In genomic region chr3:82902757-82903612, GRCm38 (mm10) we compare ENCODE assay signal across 9 mouse cellular contexts. TPM values are rescaled to one million over a fixed set of nuclear protein-coding genes. Genes with fewer than 3 reads are reported as not detected.
DNase-seq lines count a peak whose midpoint lies in the region; ATAC-seq lines count a peak whose summit lies in the region.
"Had no signal": no experiment of that assay in that cellular context is flagged by ENCODE, and none has a peak within 500 bp of the region (broad histone marks: within the 10 kb centered on the region; RNA-seq: fewer than 3 reads in every experiment).

No protein-coding gene starts in this region.

- no peaks in the 10 kb centered on the region for H3K36me3 ChIP-seq in heart, embryonic 10.5 days
- no peaks in the 10 kb centered on the region for H3K36me3 ChIP-seq in hindbrain, embryonic 16.5 days (ENCODE audit: control insufficient read depth, insufficient read depth, low read length)
- no peaks in the 10 kb centered on the region for H3K36me3 ChIP-seq in midbrain, embryonic 13.5 days

- H3K4me1 ChIP-seq in heart, embryonic 10.5 days = peaks cover 16% of the 10 kb centered on the region
- peaks cover 10% of the 10 kb centered on the region for H3K4me1 ChIP-seq in hindbrain, embryonic 16.5 days (ENCODE audit: control insufficient read depth, insufficient read depth, low read depth, low read length)
- peaks cover 13% of the 10 kb centered on the region for H3K4me1 ChIP-seq in midbrain, embryonic 13.5 days (replicated peaks)

- H3K27ac ChIP-seq in heart, embryonic 10.5 days = no peak overlapping the region
- no peak overlapping the region for H3K27ac ChIP-seq in hindbrain, embryonic 16.5 days (ENCODE audit: low read depth, low read length)
- H3K27ac ChIP-seq in midbrain, embryonic 13.5 days = no peak overlapping the region

- peak overlapping the region; percentile 53; the same call in 1 of the 2 replicates for H3K9ac ChIP-seq in hindbrain, embryonic 16.5 days (ENCODE audit: low read depth, low read length)
- H3K9ac ChIP-seq in midbrain, embryonic 13.5 days (replicated peaks) = peak overlapping the region; percentile 63

- 25% methylated on average over 20 of the region's 20 CpGs for WGBS in heart, embryonic 10.5 days
- WGBS in hindbrain, embryonic 16.5 days = 24% methylated on average over 20 of the region's 20 CpGs
- whole genome bisulfite sequencing in midbrain, embryonic 13.5 days = 25% methylated on average over 20 of the region's 20 CpGs

- DNase-seq in heart, embryonic 10.5 days (ENCODE audit: low spot score) = no peak
- DNase-seq in heart, postnatal 4 days = no peak
- DNase-seq in embryo, embryonic 11 days = peak; percentile 1
- DNase-seq in right cerebral cortex, postnatal 36 days (ENCODE audit: low spot score in 2 of 2) = no peak
- no peak for DNase-seq in spleen, adult 18-20 months

- H3K9me3 ChIP-seq in heart, embryonic 10.5 days = 0 out of 2 replicates have a peak, but pooled peaks cover 3% of the 10 kb centered on the region
- H3K9me3 ChIP-seq in hindbrain, embryonic 16.5 days (ENCODE audit: control insufficient read depth, low read length) = no peaks in the 10 kb centered on the region
- no peaks in the 10 kb centered on the region for H3K9me3 ChIP-seq in midbrain, embryonic 13.5 days

- H3K27me3 ChIP-seq in heart, embryonic 10.5 days (ENCODE audit: insufficient read depth, poor library complexity, severe bottlenecking) = peaks cover 44% of the 10 kb centered on the region
- peaks cover 10% of the 10 kb centered on the region for H3K27me3 ChIP-seq in hindbrain, embryonic 16.5 days (replicated peaks; ENCODE audit: control insufficient read depth, insufficient read depth, low read length)
- peaks cover 31% of the 10 kb centered on the region for H3K27me3 ChIP-seq in midbrain, embryonic 13.5 days

- ATAC-seq in hindbrain, embryonic 16.5 days = no peak
- ATAC-seq in midbrain, embryonic 13.5 days = peak; percentile 10; the same call in 1 of the 2 replicates
- ATAC-seq in erythroid progenitor cell, adult 5-6 weeks (replicated peaks; ENCODE audit: low FRiP score, poor library complexity, severe bottlenecking) = no peak

- peak overlapping the region; percentile 88 for H3K4me2 ChIP-seq in hindbrain, embryonic 16.5 days (ENCODE audit: low read length)
- H3K4me2 ChIP-seq in midbrain, embryonic 13.5 days (replicated peaks) = peak overlapping the region; percentile 97

- H3K4me3 ChIP-seq in heart, embryonic 10.5 days = peak overlapping the region; percentile 63
- peak overlapping the region; percentile 49 for H3K4me3 ChIP-seq in hindbrain, embryonic 16.5 days (ENCODE audit: low read length)
- peak overlapping the region; percentile 57 for H3K4me3 ChIP-seq in midbrain, embryonic 13.5 days (replicated peaks)

RNA-seq across cellular contexts. Expression of gene Lrat, which starts 0.8 kb away (rescaled TPM):
- not detected in 2 replicates for polyA plus RNA-seq in heart, embryonic 10.5 days (2016; fragmentation: Nextera tagmentation; extraction: Ambion mirVana)
- total RNA-seq in heart, postnatal 4 days (2021) = under 1 TPM; 0.16 to 0.19 TPM
- polyA plus RNA-seq in hindbrain, embryonic 16.5 days (2015; fragmentation: Nextera tagmentation; extraction: Ambion mirVana) = 0.46 and 2.3 TPM in 2 replicates
- polyA plus RNA-seq in midbrain, embryonic 13.5 days (2015; fragmentation: Nextera tagmentation; extraction: Ambion mirVana) = 0.04 and 0.10 TPM in 2 replicates
- total RNA-seq in erythroid progenitor cell, adult 5-6 weeks (2015; ENCODE audit: low replicate concordance) = not detected in 2 replicates
- total RNA-seq in erythroid progenitor cell, adult 5-6 weeks (2017; ENCODE audit: low replicate concordance) = not detected in 2 replicates
- polyA plus RNA-seq: C2C12 had no signal

RNA-seq across cellular contexts. Expression of gene Rbm46, which starts 26.7 kb away (rescaled TPM):
- 1.2 and 2.2 TPM in 2 replicates for polyA plus RNA-seq in heart, embryonic 10.5 days (2016; fragmentation: Nextera tagmentation; extraction: Ambion mirVana)
- total RNA-seq in heart, postnatal 4 days (2021) = 1 to 10 TPM in 1 of 2 experiments, under 1 TPM in 1; 0.64 to 1.6 TPM
- 2.1 TPM in 2 replicates for polyA plus RNA-seq in hindbrain, embryonic 16.5 days (2015; fragmentation: Nextera tagmentation; extraction: Ambion mirVana)
- 1.3 and 1.8 TPM in 2 replicates for polyA plus RNA-seq in midbrain, embryonic 13.5 days (2015; fragmentation: Nextera tagmentation; extraction: Ambion mirVana)
- not detected in 2 replicates for total RNA-seq in erythroid progenitor cell, adult 5-6 weeks (2015; ENCODE audit: low replicate concordance)
- total RNA-seq in erythroid progenitor cell, adult 5-6 weeks (2017; ENCODE audit: low replicate concordance) = not detected in 2 replicates
- polyA plus RNA-seq: C2C12 had no signal
